Mouse (Mus musculus): ENCODE data around the gene Col25a1. TPM values are rescaled to one million over a fixed set of nuclear protein-coding genes. Genes with fewer than 3 reads are reported as not detected.
A peak's percentile ranks its signal among the peaks of the same experiment; 100 is the strongest.

The Col25a1 gene
- total RNA-seq (2014; rRNA removed) (28.0 and 40.4 TPM in 2 replicates), polyA plus RNA-seq (2015; fragmentation: Nextera tagmentation; extraction: Ambion mirVana) (8.6 and 10.6 TPM in 2 replicates)

DNA sequence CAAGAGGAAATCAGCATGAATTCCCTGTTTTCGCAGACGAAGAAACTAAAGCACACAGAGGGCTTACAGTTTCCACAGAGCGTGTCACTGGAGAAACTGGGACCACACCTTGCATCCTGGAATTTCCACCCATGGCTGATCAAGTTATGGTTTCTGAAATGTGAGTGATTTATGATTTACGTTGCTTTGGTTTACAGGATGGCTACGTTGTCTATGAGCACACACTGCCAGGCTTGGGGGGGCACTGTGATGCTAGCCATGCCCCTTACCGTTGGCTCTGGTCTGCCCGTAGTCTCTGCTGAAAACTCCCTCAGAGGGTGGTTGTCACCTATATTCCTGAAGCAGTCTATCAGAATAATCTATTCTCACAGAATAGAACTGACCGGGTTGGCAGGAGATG is at the start of gene Col25a1:
Gene Col25a1, plus strand, starts transcription at position 301 of the 400 bp plus-strand sequence.
- no peak within 1 kb of the TSS for H3K4me3 ChIP-seq (ENCODE audit: low read depth, low read length)
- no peaks in the 10 kb centered on the region for H3K9me3 ChIP-seq (ENCODE audit: low read length)
- 0 out of 2 replicates have a peak, but pooled peaks cover 5% of the 10 kb centered on the region for H3K4me1 ChIP-seq (ENCODE audit: insufficient read depth, low read length)
- no peaks in the 10 kb centered on the region for H3K36me3 ChIP-seq (ENCODE audit: insufficient read depth, low read length)
- no peak within 1 kb of the TSS for H3K4me2 ChIP-seq (ENCODE audit: low read depth, low read length, poor library complexity, severe bottlenecking)
- no peaks in the 10 kb centered on the region for H3K27me3 ChIP-seq (ENCODE audit: insufficient read depth, low read length)
- no peak for TF ChIP-seq CTCF (IDR thresholded peaks at IDR 0.05)
- ATAC-seq (ENCODE audit: low FRiP score) (no peak), DNase-seq (ENCODE audit: low spot score) (no peak)
- H3K9ac ChIP-seq (replicated peaks; ENCODE audit: low read length, poor library complexity, severe bottlenecking), result no peak within 1 kb of the TSS
- no peak within 1 kb of the TSS for H3K27ac ChIP-seq (ENCODE audit: low read depth, low read length)
- 93% methylated on average over 8 of the region's 8 CpGs for WGBS

DNA sequence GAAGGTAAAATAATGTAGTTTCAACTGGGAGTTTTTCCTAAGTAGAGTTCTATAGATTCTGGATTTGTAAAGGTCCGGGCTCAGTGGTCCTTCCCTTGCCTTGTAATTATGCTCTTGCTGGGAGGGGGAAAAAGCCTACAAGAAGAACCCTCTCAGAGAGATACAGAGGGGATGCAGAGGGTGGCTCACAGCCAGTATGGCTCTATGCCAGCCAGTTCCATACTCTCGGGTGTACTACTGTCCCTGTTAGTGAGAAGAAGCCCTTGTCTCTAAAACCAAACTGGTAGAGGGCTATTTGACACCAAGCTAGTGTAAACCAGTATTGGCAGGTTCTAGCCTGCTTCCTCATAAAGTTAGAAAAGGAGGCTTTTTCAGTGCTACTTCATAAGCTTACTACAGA is 48.0 kb upstream of the Col25a1 start:
- Histone ChIP-seq H3K4me2 (ENCODE audit: low read depth, low read length, poor library complexity, severe bottlenecking) (no peak overlapping the region), H3K27ac (ENCODE audit: low read depth, low read length) (no peak overlapping the region), H3K9me3 (ENCODE audit: low read length) (no peaks in the 10 kb centered on the region), H3K4me1 (ENCODE audit: insufficient read depth, low read length) (no peaks in the 10 kb centered on the region), H3K36me3 (ENCODE audit: insufficient read depth, low read length) (no peaks in the 10 kb centered on the region), H3K27me3 (ENCODE audit: insufficient read depth, low read length) (no peaks in the 10 kb centered on the region), H3K4me3 (ENCODE audit: low read depth, low read length) (no peak overlapping the region), H3K9ac (replicated peaks; ENCODE audit: low read length, poor library complexity, severe bottlenecking) (no peak overlapping the region)
- TF ChIP-seq CTCF (IDR thresholded peaks at IDR 0.05), result no peak
- no peak for ATAC-seq (ENCODE audit: low FRiP score)
- DNase-seq (ENCODE audit: low spot score), result peak; percentile 23
- 60% methylated on average over 2 of the region's 2 CpGs for WGBS

- WGBS, result 79% methylated on average over 13 of the region's 13 CpGs
- Histone ChIP-seq H3K4me1 (ENCODE audit: insufficient read depth, low read length) (no peaks in the 10 kb centered on the region), H3K4me3 (ENCODE audit: low read depth, low read length) (no peak overlapping the region), H3K27me3 (ENCODE audit: insufficient read depth, low read length) (no peaks in the 10 kb centered on the region), H3K36me3 (ENCODE audit: insufficient read depth, low read length) (no peaks in the 10 kb centered on the region), H3K4me2 (ENCODE audit: low read depth, low read length, poor library complexity, severe bottlenecking) (no peak overlapping the region), H3K27ac (ENCODE audit: low read depth, low read length) (no peak overlapping the region), H3K9me3 (ENCODE audit: low read length) (no peaks in the 10 kb centered on the region), H3K9ac (replicated peaks; ENCODE audit: low read length, poor library complexity, severe bottlenecking) (no peak overlapping the region)
- no peak for DNase-seq (ENCODE audit: low spot score)
- no peak for ATAC-seq (ENCODE audit: low FRiP score)
- TF ChIP-seq CTCF (IDR thresholded peaks at IDR 0.05), result no peak
These were observed 44.8 kb upstream of the Col25a1 start for GRCm38 (mm10) chr3:130086372-130087080.

DNA sequence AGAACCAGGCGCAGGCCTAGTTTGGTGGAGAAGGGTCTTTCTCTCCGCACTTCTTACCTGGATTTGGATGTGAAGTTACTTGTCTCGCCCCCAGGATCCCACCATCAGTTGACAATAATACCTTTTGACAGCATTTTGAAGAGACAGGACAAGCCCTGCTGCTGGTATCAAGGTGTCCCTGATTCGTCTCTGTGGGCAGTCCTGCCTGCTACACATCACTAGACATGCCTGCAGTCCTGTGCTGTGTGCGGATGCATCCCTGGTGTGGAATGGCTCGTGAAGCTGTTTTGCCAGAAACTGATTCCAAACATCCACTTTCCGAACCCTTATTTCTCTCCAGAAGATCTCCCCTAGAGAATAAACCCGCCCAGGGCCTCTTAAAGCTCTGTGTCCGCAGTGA is 43.8 kb upstream of the Col25a1 start:
- Histone ChIP-seq H3K4me3 (ENCODE audit: low read depth, low read length) (no peak overlapping the region), H3K9me3 (ENCODE audit: low read length) (no peaks in the 10 kb centered on the region), H3K4me2 (ENCODE audit: low read depth, low read length, poor library complexity, severe bottlenecking) (no peak overlapping the region), H3K27me3 (ENCODE audit: insufficient read depth, low read length) (no peaks in the 10 kb centered on the region), H3K4me1 (ENCODE audit: insufficient read depth, low read length) (no peaks in the 10 kb centered on the region), H3K9ac (replicated peaks; ENCODE audit: low read length, poor library complexity, severe bottlenecking) (no peak overlapping the region), H3K27ac (ENCODE audit: low read depth, low read length) (no peak overlapping the region), H3K36me3 (ENCODE audit: insufficient read depth, low read length) (no peaks in the 10 kb centered on the region)
- WGBS, result 79% methylated on average over 9 of the region's 9 CpGs
- ATAC-seq (ENCODE audit: low FRiP score), result no peak
- no peak for TF ChIP-seq CTCF (IDR thresholded peaks at IDR 0.05)
- DNase-seq (ENCODE audit: low spot score), result no peak

- 93% methylated on average over 9 of the region's 9 CpGs for WGBS
- DNase-seq (ENCODE audit: low spot score), result no peak
These were observed 42.6 kb upstream of the Col25a1 start for GRCm38 (mm10) chr3:130088654-130089053.

GRCm38 (mm10) chr3:130090460-130090859 is 40.8 kb upstream of the Col25a1 start:
- WGBS, result 62% methylated on average over 9 of the region's 9 CpGs
- H3K36me3 ChIP-seq (ENCODE audit: insufficient read depth, low read length), result no peaks in the 10 kb centered on the region
- H3K9ac ChIP-seq (replicated peaks; ENCODE audit: low read length, poor library complexity, severe bottlenecking), result no peak overlapping the region
- H3K27me3 ChIP-seq (ENCODE audit: insufficient read depth, low read length), result no peaks in the 10 kb centered on the region
- DNase-seq (ENCODE audit: low spot score), result no peak
- no peaks in the 10 kb centered on the region for H3K9me3 ChIP-seq (ENCODE audit: low read length)
- H3K4me1 ChIP-seq (ENCODE audit: insufficient read depth, low read length), result no peaks in the 10 kb centered on the region
- no peak for ATAC-seq (ENCODE audit: low FRiP score)
- no peak overlapping the region for H3K27ac ChIP-seq (ENCODE audit: low read depth, low read length)
- no peak for TF ChIP-seq CTCF (IDR thresholded peaks at IDR 0.05)
- no peak overlapping the region for H3K4me2 ChIP-seq (ENCODE audit: low read depth, low read length, poor library complexity, severe bottlenecking)
- H3K4me3 ChIP-seq (ENCODE audit: low read depth, low read length), result no peak overlapping the region

More at GRCm38 (mm10) chr3:130088654-130089053, 42.6 kb upstream of the Col25a1 start:
- Histone ChIP-seq H3K4me2 (ENCODE audit: low read depth, low read length, poor library complexity, severe bottlenecking) (no peak overlapping the region), H3K9me3 (ENCODE audit: low read length) (no peaks in the 10 kb centered on the region), H3K36me3 (ENCODE audit: insufficient read depth, low read length) (no peaks in the 10 kb centered on the region), H3K27me3 (ENCODE audit: insufficient read depth, low read length) (no peaks in the 10 kb centered on the region), H3K9ac (replicated peaks; ENCODE audit: low read length, poor library complexity, severe bottlenecking) (no peak overlapping the region), H3K4me3 (ENCODE audit: low read depth, low read length) (no peak overlapping the region), H3K4me1 (ENCODE audit: insufficient read depth, low read length) (no peaks in the 10 kb centered on the region), H3K27ac (ENCODE audit: low read depth, low read length) (no peak overlapping the region)
- TF ChIP-seq CTCF (IDR thresholded peaks at IDR 0.05), result no peak
- no peak for ATAC-seq (ENCODE audit: low FRiP score)
